Mouse (Mus musculus) testis, adult 2 months (tissue): ENCODE measurements at regions not wholly inside any gene's neighbourhood (a gene's known extent, or its start where the extent isn't known, plus 50 kb on each side); places are given as distances from the start of the nearest gene placed in this dataset.

Experiments
- H3K27ac ChIP-seq: fragments of 200-500 bp; 2 replicates; pipeline ENCODE4 v1.5.1; 2012; ENCODE audit warnings: low read depth, low read length; ENCODE audit not compliant: control insufficient read depth, insufficient read depth
- H3K27me3 ChIP-seq: fragments of 200-500 bp; 2 replicates; pipeline ENCODE4 v1.6.1; 2012; ENCODE audit warnings: mild to moderate bottlenecking, low read length, moderate library complexity; ENCODE audit not compliant: control insufficient read depth, insufficient read depth
- H3K36me3 ChIP-seq: fragments of 200-500 bp; 2 replicates; pipeline ENCODE4 v1.6.1; 2012; ENCODE audit warnings: mild to moderate bottlenecking, low read length; ENCODE audit not compliant: control insufficient read depth, insufficient read depth
- H3K4me1 ChIP-seq: fragments of 200-500 bp; 2 replicates; pipeline ENCODE4 v1.6.1; 2012; ENCODE audit warnings: low read length; ENCODE audit not compliant: control insufficient read depth, insufficient read depth
- H3K4me3 ChIP-seq: fragments of 200-500 bp; 2 replicates; pipeline ENCODE4 v1.5.1; 2012; ENCODE audit warnings: low read depth, mild to moderate bottlenecking, low read length, moderate library complexity, mixed read lengths; ENCODE audit not compliant: control insufficient read depth
- CTCF ChIP-seq: fragments of 200-500 bp; IDR thresholded peaks from 2 replicates; pipeline ENCODE4 v1.5.1; 2012; ENCODE audit warnings: low read depth, mild to moderate bottlenecking, inconsistent platforms, low read length, moderate library complexity; ENCODE audit not compliant: control insufficient read depth, insufficient read depth, insufficient replicate concordance
- POLR2A ChIP-seq: fragments of 200-500 bp; IDR thresholded peaks from 2 replicates; pipeline ENCODE4 v1.6.1; 2012; ENCODE audit warnings: low read depth, mild to moderate bottlenecking, inconsistent platforms, low read length, moderate library complexity; ENCODE audit not compliant: control insufficient read depth

DNA sequence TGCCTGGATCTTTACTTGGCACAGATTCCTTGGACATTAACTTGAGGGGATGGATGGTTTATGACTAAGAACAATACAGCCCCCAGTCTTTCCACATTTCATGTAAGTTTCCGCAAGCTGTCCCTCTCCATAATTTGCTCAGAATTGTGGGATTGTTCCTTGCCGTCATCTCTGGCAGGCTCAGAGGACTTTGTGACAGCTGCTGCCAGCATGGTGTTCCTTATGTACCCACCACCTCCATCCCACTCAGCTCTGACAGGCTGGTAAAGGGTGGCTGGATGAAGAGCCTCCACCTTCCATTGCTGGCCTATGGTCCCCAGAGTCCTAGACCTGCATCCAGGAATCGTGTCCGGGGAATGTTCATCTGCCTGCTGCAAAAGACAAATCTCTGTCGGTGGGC is 119.1 kb downstream of the Erv3 start:
- TF ChIP-seq POLR2A (no peak), CTCF (no peak)
- Histone ChIP-seq H3K4me1 (no peaks in the 10 kb centered on the region), H3K36me3 (no peaks in the 10 kb centered on the region), H3K4me3 (no peak overlapping the region), H3K27me3 (no peaks in the 10 kb centered on the region), H3K27ac (no peak overlapping the region)

DNA sequence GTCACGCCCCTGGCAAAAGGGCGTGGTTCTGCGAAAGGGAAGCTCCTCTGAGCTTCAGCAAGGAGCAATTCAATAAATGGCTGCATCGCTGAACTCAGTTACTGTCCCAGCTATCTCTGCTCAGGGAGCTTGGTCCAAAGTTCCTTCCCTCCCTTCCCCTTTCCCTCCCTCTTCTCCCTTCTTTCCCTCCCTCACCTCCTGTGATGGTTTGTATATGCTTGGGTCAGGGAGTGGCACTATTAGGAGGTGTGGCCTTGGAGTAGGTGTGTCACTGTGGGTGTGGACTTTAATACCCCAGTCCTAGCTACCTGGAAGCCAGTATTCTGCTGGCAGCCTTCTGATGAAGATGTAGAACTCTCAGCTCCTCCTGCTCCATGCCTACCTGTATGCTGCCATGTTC is 120.5 kb downstream of the Erv3 start:
- TF ChIP-seq POLR2A = no peak
- no peak for TF ChIP-seq CTCF
- Histone ChIP-seq H3K27me3 (no peaks in the 10 kb centered on the region), H3K36me3 (no peaks in the 10 kb centered on the region), H3K27ac (no peak overlapping the region), H3K4me3 (no peak overlapping the region), H3K4me1 (no peaks in the 10 kb centered on the region)

DNA sequence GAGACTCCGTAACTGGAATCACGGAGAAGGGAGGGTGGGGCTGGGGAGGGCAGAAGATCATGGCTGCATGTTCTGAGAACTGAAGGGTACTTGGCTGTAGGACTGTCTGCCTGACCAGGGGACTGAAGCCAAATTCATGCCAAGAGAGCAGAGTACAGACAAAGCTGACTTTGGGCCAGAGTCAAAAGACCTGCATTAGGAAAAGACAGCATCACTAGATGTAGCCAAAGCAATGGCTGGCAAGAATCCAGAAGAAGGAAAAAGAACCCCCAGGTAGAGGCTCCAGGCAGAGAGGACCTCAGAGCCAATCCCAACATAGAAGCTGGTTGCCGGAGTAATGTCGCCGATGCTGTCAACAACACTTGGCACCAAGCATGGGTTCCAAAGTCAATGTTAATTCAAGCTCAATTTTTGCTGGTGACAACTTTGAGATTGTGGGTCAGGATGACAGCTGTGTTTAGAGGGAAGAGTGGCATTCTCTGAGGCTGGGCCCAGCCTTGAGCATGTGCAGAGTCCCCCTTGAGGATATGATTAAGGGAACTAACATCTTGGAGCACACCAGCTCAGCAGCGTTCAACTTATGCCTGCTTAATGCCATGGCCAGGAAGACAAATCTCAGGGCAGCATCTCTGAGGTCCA is 124.7 kb downstream of the Erv3 start:
- Histone ChIP-seq H3K27ac (no peak overlapping the region), H3K4me3 (no peak overlapping the region), H3K36me3 (no peaks in the 10 kb centered on the region), H3K4me1 (no peaks in the 10 kb centered on the region), H3K27me3 (no peaks in the 10 kb centered on the region)
- no peak for TF ChIP-seq POLR2A
- no peak for TF ChIP-seq CTCF

DNA sequence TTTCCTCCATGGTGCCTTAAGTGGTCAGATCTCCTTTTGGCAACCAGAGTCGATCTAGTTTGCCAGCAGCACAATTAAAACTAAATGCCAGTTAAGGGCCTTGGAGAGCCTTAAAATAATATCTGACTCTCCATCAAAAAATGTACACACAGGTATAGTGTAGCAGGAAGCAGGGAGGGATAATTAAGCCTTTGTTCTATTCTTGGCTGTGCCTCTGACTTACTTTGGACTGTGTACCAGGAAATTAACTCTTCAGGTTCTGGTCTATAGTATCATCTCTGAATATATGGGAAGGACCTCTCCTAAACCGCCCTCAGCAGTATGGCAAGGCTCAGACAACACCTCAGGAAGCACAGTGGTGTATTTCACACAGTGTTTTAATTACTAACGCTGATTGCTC is 133.0 kb downstream of the Erv3 start:
- H3K27ac ChIP-seq = no peak overlapping the region

DNA sequence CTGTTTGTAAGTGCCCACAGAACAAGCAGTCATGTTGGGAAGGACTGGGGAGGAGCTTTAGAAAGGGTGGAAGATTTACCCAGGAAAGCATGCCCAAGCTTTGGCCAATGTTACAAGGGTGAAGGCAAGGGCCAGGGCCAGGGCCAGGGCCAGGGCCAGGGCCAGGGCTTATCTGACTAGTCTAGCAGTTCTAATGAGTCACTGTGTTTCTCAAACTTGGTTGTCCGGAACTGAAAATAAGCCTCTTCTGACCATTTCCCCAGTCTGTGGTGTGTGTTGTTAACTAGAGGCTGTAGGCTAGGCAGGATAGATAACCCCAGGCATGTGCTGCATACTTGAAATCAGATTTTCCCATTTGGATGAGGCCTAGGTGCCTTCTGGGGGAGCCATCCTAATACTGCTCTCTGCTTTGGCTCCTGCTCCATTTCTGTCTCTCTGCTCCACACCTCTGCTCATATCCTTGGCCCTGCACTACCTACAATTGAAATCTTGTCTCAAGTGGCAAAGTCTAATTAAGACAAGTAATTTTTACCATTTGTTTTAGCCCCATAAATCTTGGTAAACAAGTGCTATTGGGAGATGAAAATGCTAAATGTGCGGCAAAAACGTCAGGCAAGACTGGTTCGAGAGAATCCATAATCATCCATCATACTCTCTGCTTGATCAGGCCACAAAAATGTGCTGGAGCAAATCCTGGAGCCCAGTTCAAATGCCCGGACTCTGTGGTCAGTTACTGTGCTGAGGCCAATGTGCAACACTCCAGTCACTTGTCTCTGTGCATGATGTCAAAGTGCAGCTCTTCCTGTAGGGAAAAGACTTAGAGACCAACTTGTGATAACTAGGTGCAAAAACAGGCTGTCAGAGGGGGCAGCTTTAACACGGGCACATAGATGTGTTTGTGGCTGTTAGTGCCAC is 137.7 kb downstream of the Erv3 start:
- no peak overlapping the region for H3K27ac ChIP-seq
- no peaks in the 10 kb centered on the region for H3K27me3 ChIP-seq
- no peaks in the 10 kb centered on the region for H3K36me3 ChIP-seq
- H3K4me3 ChIP-seq = no peak overlapping the region
- H3K4me1 ChIP-seq = no peaks in the 10 kb centered on the region
- TF ChIP-seq CTCF (no peak), POLR2A (no peak)

More for the DNA sequence above, 133.0 kb downstream of the Erv3 start:
- TF ChIP-seq CTCF = no peak
- no peak for TF ChIP-seq POLR2A
- Histone ChIP-seq H3K36me3 (no peaks in the 10 kb centered on the region), H3K27me3 (no peaks in the 10 kb centered on the region), H3K4me3 (no peak overlapping the region), H3K4me1 (no peaks in the 10 kb centered on the region)

DNA sequence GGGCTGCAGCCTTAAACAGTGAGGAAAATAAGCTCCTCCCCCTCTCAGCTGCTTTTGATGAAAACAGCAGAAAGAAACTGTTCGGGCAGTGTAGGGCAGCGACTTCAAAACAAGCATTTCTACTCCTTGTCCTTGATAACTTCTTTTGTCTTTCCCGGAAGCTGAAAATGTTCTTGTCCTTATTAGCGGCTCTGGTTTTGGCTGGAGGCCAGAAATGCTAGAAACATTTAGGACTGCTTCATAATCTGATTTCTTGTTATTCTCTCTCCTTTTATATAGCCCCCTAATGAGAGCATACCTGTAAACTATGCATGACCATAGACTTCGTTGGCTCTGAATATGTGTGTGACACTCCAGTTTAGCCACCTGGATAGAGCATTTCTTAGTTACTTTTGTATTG is 142.0 kb downstream of the Erv3 start:
- Histone ChIP-seq H3K27ac (no peak overlapping the region), H3K4me3 (no peak overlapping the region), H3K27me3 (no peaks in the 10 kb centered on the region), H3K4me1 (no peaks in the 10 kb centered on the region), H3K36me3 (no peaks in the 10 kb centered on the region)
- TF ChIP-seq POLR2A = no peak
- TF ChIP-seq CTCF = no peak

DNA sequence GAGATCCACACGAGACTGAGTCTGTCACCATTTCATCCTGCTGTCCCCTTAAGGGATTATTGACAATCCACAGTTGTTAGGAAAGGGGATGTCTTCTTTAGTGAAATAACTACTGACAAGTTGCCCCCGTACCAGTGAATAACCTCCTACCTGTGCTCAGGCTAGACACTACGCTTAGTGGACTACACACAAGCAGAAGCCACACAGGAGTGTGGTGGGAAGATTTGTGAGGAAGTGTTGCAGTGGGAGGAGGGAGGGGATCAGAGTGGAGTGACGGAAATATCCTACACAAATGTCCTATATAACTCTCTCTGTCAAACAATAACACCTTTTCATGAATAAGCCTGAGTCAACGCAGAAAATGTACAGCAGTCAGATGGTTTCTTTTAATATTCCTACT is 142.7 kb downstream of the Erv3 start:
- Histone ChIP-seq H3K4me3 (no peak overlapping the region), H3K27ac (no peak overlapping the region), H3K4me1 (no peaks in the 10 kb centered on the region), H3K27me3 (no peaks in the 10 kb centered on the region), H3K36me3 (no peaks in the 10 kb centered on the region)
- no peak for TF ChIP-seq CTCF
- TF ChIP-seq POLR2A = no peak
